Mouse (Mus musculus) C2C12 (cell line): ENCODE measurements around the gene Gm20388.

ENCODE experiments used
- CEBPB ChIP-seq: IDR thresholded peaks from one replicate; pipeline ENCODE4 v1.6.1; 2011; ENCODE audit warnings: low read depth, mild to moderate bottlenecking, control low read depth, moderate library complexity
- CTCF ChIP-seq: IDR thresholded peaks from one replicate; pipeline ENCODE4 v1.5.1; 2011; ENCODE audit not compliant: control insufficient read depth, insufficient read depth, insufficient read length
- FOSL1 ChIP-seq: IDR thresholded peaks from one replicate; pipeline ENCODE4 v1.8.0; 2011; ENCODE audit warnings: mild to moderate bottlenecking, low read length; ENCODE audit not compliant: poor library complexity, insufficient read depth, severe bottlenecking
- MAX ChIP-seq: IDR thresholded peaks from one replicate; pipeline ENCODE4 v1.6.1; 2011; ENCODE audit warnings: mild to moderate bottlenecking, control low read depth
- MYOD1 ChIP-seq: IDR thresholded peaks from one replicate; pipeline ENCODE4 v1.6.1; 2011; ENCODE audit warnings: low read depth; ENCODE audit not compliant: control insufficient read depth, insufficient read length
- MYOG ChIP-seq: IDR thresholded peaks from one replicate; pipeline ENCODE4 v1.6.1; 2011; ENCODE audit not compliant: control insufficient read depth, insufficient read length; ENCODE audit errors: extremely low read depth
- USF1 ChIP-seq: IDR thresholded peaks from one replicate; pipeline ENCODE4 v1.6.1; 2011; ENCODE audit warnings: low read depth, mild to moderate bottlenecking, control low read depth, moderate library complexity

GRCm38 (mm10) chr8:122464985-122465384 is 2554.3 kb downstream of the Gm20388 start:
- TF ChIP-seq CTCF (no peak), CEBPB (no peak), MAX (no peak), USF1 (no peak), MYOD1 (no peak), MYOG (no peak), FOSL1 (no peak)
